Mouse (Mus musculus): Measurements from ENCODE around the gene Gipc2. TPM values are rescaled to one million over a fixed set of nuclear protein-coding genes. Genes with fewer than 3 reads are reported as not detected.

Gene Gipc2
- total RNA-seq, 2 experiments from 2014 or later = 0.69 to 0.75 TPM

- no peak overlapping the region for H3K27ac ChIP-seq
- no peak overlapping the region for H3K4me3 ChIP-seq
- no peak for TF ChIP-seq CTCF (IDR thresholded peaks at IDR 0.05)
- intact Hi-C loops (cut with DNase I) = loop anchor here (2.0 kb wide), 1 partner anchor 15 kb away; no protein-coding TSS in a partner anchor
- no peak for DNase-seq
Measured at GRCm38 (mm10) chr3:152159321-152159720, 6.7 kb downstream of the Gipc2 start.

GRCm38 (mm10) chr3:152158344-152159291 is 7.4 kb downstream of the Gipc2 start:
- H3K4me3 ChIP-seq = no peak overlapping the region

GRCm38 (mm10) chr3:152156816-152157496 is 9.1 kb downstream of the Gipc2 start:
- no peak for TF ChIP-seq CTCF (IDR thresholded peaks at IDR 0.05)
- no peak for DNase-seq
- no peak overlapping the region for H3K4me3 ChIP-seq
- intact Hi-C loops (cut with DNase I) = no loop called here
- H3K27ac ChIP-seq = no peak overlapping the region

More at GRCm38 (mm10) chr3:152158344-152159291, 7.4 kb downstream of the Gipc2 start:
- no peak for DNase-seq
- TF ChIP-seq CTCF (IDR thresholded peaks at IDR 0.05) = no peak
- intact Hi-C loops (cut with DNase I) = loop anchor here (2.0 kb wide), 1 partner anchor 16 kb away; no protein-coding TSS in a partner anchor
- H3K27ac ChIP-seq = no peak overlapping the region

- Histone ChIP-seq H3K27ac (no peak overlapping the region), H3K4me3 (no peak overlapping the region)
- no peak for TF ChIP-seq CTCF (IDR thresholded peaks at IDR 0.05)
- DNase-seq = no peak
- intact Hi-C loops (cut with DNase I) = no loop called here
Measured at GRCm38 (mm10) chr3:152155296-152155948, 10.6 kb downstream of the Gipc2 start.

GRCm38 (mm10) chr3:152154095-152154494 is 11.9 kb downstream of the Gipc2 start:
- Histone ChIP-seq H3K27ac (no peak overlapping the region), H3K4me3 (no peak overlapping the region)
- intact Hi-C loops (cut with DNase I) = no loop called here
- no peak for TF ChIP-seq CTCF (IDR thresholded peaks at IDR 0.05)
- DNase-seq = no peak

- TF ChIP-seq CTCF (IDR thresholded peaks at IDR 0.05) = no peak
- DNase-seq = no peak
- H3K27ac ChIP-seq = no peak overlapping the region
- no peak overlapping the region for H3K4me3 ChIP-seq
- intact Hi-C loops (cut with DNase I) = no loop called here
Measured at GRCm38 (mm10) chr3:152153152-152153551, 12.9 kb downstream of the Gipc2 start.

- Histone ChIP-seq H3K27ac (peak overlapping the region; percentile 28; the same call in 1 of the 2 replicates), H3K4me3 (no peak overlapping the region)
- no peak for TF ChIP-seq CTCF (IDR thresholded peaks at IDR 0.05)
- no peak for DNase-seq
- intact Hi-C loops (cut with DNase I) = no loop called here
Measured at GRCm38 (mm10) chr3:152152483-152152804, 13.6 kb downstream of the Gipc2 start.

- intact Hi-C loops (cut with DNase I) = loop anchor here (2.0 kb wide), 1 partner anchor 39 kb away; no protein-coding TSS in a partner anchor
- TF ChIP-seq CTCF (IDR thresholded peaks at IDR 0.05) = no peak
- H3K4me3 ChIP-seq = peak overlapping the region; percentile 47
- peak overlapping the region; percentile 38; the same call in 1 of the 2 replicates for H3K27ac ChIP-seq
- no peak for DNase-seq
Measured at GRCm38 (mm10) chr3:152151725-152152482, 14.1 kb downstream of the Gipc2 start.

GRCm38 (mm10) chr3:152149863-152150262 is 16.2 kb downstream of the Gipc2 start:
- Histone ChIP-seq H3K4me3 (0 out of 2 replicates have a peak overlapping the region, but pooled peaks have one; percentile 11), H3K27ac (peak overlapping the region; percentile 75)
- DNase-seq = no peak
- no peak for TF ChIP-seq CTCF (IDR thresholded peaks at IDR 0.05)
- intact Hi-C loops (cut with DNase I) = loop anchor here (2.0 kb wide), 1 partner anchor 41 kb away; no protein-coding TSS in a partner anchor

- intact Hi-C loops (cut with DNase I) = no loop called here
- no peak for TF ChIP-seq CTCF (IDR thresholded peaks at IDR 0.05)
- DNase-seq = no peak
- peak overlapping the region; percentile 75 for H3K27ac ChIP-seq
- peak overlapping the region; percentile 11; the same call in 1 of the 2 replicates for H3K4me3 ChIP-seq
Measured at GRCm38 (mm10) chr3:152149449-152149848, 16.6 kb downstream of the Gipc2 start.

- Histone ChIP-seq H3K4me3 (no peak overlapping the region), H3K27ac (peak overlapping the region; percentile 77)
- intact Hi-C loops (cut with DNase I) = no loop called here
- DNase-seq = no peak
- TF ChIP-seq CTCF (IDR thresholded peaks at IDR 0.05) = no peak
Measured at GRCm38 (mm10) chr3:152147085-152147831, 18.8 kb downstream of the Gipc2 start.
